Mouse (Mus musculus): ENCODE data around the gene Ankrd13a. TPM values are rescaled to one million over a fixed set of nuclear protein-coding genes. Genes with fewer than 3 reads are reported as not detected.
A peak's percentile ranks its signal among the peaks of the same experiment; 100 is the strongest.

Ankrd13a gene
- total and polyA plus RNA-seq, 3 experiments = 110 to 184 (median 180) TPM

DNA sequence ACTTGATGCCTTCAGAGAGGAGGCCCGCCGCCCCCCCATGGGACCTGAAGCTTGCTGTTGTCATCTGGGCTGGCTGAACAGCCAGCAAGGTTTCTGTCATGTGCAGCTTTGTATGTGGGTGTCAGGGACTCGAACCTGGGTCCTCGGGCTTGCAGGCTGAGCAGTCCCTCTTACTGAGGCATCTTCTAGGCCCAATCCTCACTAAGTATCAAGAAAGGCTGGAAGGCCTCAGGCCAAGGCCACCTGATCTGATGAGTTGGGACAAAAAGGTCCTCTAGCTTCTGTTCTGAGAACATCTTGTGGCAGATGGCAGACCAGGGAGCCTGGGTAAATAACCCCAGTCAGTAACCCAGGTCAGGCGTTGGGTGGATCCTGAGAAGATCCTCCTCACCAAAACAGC, 35.3 kb downstream of the Ankrd13a start:
- Histone ChIP-seq H3K36me3 (ENCODE audit: control insufficient read depth in 1 of 2, insufficient read depth in 2 of 2, low read length in 2 of 2) (peaks cover 0 to 2% of the 10 kb centered on the region in 2 experiments; a peak in 2 of 4 replicates), H3K79me2 (ENCODE audit: control insufficient read depth, insufficient read depth, low read length, poor library complexity) (peaks cover 13% of the 10 kb centered on the region), H3K9me3 (replicated peaks; ENCODE audit: insufficient read depth, low read length) (no peaks in the 10 kb centered on the region), H3K9ac (ENCODE audit: control insufficient read depth, low read depth, low read length, poor library complexity, severe bottlenecking) (no peak overlapping the region), H3K27ac (ENCODE audit: control insufficient read depth, low read depth, low read length) (no peak overlapping the region), H3K4me1 (ENCODE audit: control insufficient read depth in 1 of 2, insufficient read depth in 2 of 2, low read length in 2 of 2) (peaks cover 0 to 5% of the 10 kb centered on the region in 2 experiments; a peak in 1 of 4 replicates), H3K27me3 (ENCODE audit: control insufficient read depth in 1 of 2, insufficient read depth in 2 of 2, low read length in 2 of 2) (no peaks in the 10 kb centered on the region), H3K4me3 (ENCODE audit: control insufficient read depth in 1 of 2, insufficient read depth in 1 of 2, low read depth in 2 of 2, low read length in 2 of 2) (no peak overlapping the region)
- TF ChIP-seq ELF1 (IDR thresholded peaks at IDR 0.05; ENCODE audit: low read depth, low read length) (no peak), ZKSCAN1 (IDR thresholded peaks at IDR 0.05; ENCODE audit: low read depth, low read length) (no peak), POLR2AphosphoS5 (IDR thresholded peaks at IDR 0.05; ENCODE audit: borderline replicate concordance, low read depth, low read length) (no peak), TCF12 (IDR thresholded peaks at IDR 0.05; ENCODE audit: low read depth, low read length) (no peak), NRF1 (IDR thresholded peaks at IDR 0.05; ENCODE audit: insufficient read depth, low read depth, low read length, poor library complexity, severe bottlenecking) (no peak), RAD21 (IDR thresholded peaks at IDR 0.05; ENCODE audit: low read depth, low read length) (no peak), MYB (IDR thresholded peaks at IDR 0.05; ENCODE audit: low read depth, low read length) (no peak)
- DNase-seq (ENCODE audit: low read depth, low spot score) = no peak

GRCm38 (mm10) chr5:114813525-114814181, 39.2 kb downstream of the Ankrd13a start:
- no peak for TF ChIP-seq NRF1 (IDR thresholded peaks at IDR 0.05; ENCODE audit: insufficient read depth, low read depth, low read length, poor library complexity, severe bottlenecking)
- TF ChIP-seq UBTF (IDR thresholded peaks at IDR 0.05; ENCODE audit: borderline replicate concordance, insufficient read depth, low read depth, low read length) = no peak
- TF ChIP-seq CTCF (IDR thresholded peaks at IDR 0.05 in 2 of 3, conservative IDR thresholded peaks at IDR 0.05 in 1 of 3; ENCODE audit: control insufficient read depth in 1 of 3, insufficient read depth in 1 of 3, low read depth in 2 of 3, low read length in 3 of 3, poor library complexity in 1 of 3, severe bottlenecking in 1 of 3) = no peak
- peak; percentile 79 for TF ChIP-seq MYC (IDR thresholded peaks at IDR 0.05; ENCODE audit: low read depth, low read length)
- TF ChIP-seq MAZ (IDR thresholded peaks at IDR 0.05; ENCODE audit: low read depth, low read length) = no peak
- TF ChIP-seq EP300 (IDR thresholded peaks at IDR 0.05; ENCODE audit: low read depth in 1 of 2, low read length in 2 of 2) = no peak
- TF ChIP-seq POLR2A (IDR thresholded peaks at IDR 0.05; ENCODE audit: control insufficient read depth in 1 of 2, insufficient read depth in 1 of 2, low read depth in 1 of 2, low read length in 2 of 2, poor library complexity in 1 of 2) = peak; percentile 62 to 80; a peak in 3 of 4 replicates
- TF ChIP-seq ZNF384 (IDR thresholded peaks at IDR 0.05; ENCODE audit: low read depth, low read length) = no peak
- TF ChIP-seq MAFK (IDR thresholded peaks at IDR 0.05; ENCODE audit: borderline replicate concordance, low read depth, low read length) = no peak
- no peak for TF ChIP-seq ETS1 (IDR thresholded peaks at IDR 0.05; ENCODE audit: low read depth, low read length)
- TF ChIP-seq HCFC1 (IDR thresholded peaks at IDR 0.05; ENCODE audit: low read depth, low read length) = peak; percentile 64
- TF ChIP-seq MAX (IDR thresholded peaks at IDR 0.05; ENCODE audit: low read length) = no peak
- no peak for TF ChIP-seq POLR2AphosphoS5 (IDR thresholded peaks at IDR 0.05; ENCODE audit: borderline replicate concordance, low read depth, low read length)
- 0 out of 2 replicates have a peak, but pooled peaks have one; percentile 15 for TF ChIP-seq TBP (IDR thresholded peaks at IDR 0.05; ENCODE audit: low read depth, low read length)
- TF ChIP-seq USF1 (IDR thresholded peaks at IDR 0.05; ENCODE audit: low read depth, low read length) = no peak
- 0 out of 2 replicates have a peak, but pooled peaks have one; percentile 9 for TF ChIP-seq SIN3A (IDR thresholded peaks at IDR 0.05; ENCODE audit: low read length)
- no peak for TF ChIP-seq CHD1 (IDR thresholded peaks at IDR 0.05; ENCODE audit: low read depth, low read length)
- no peak for TF ChIP-seq MEF2A (IDR thresholded peaks at IDR 0.05; ENCODE audit: extremely low read depth, insufficient replicate concordance, low read depth, low read length, poor library complexity, severe bottlenecking)
- peak; percentile 74 for TF ChIP-seq NELFE (IDR thresholded peaks at IDR 0.05; ENCODE audit: low read depth, low read length)
- peak; percentile 86 for TF ChIP-seq ELF1 (IDR thresholded peaks at IDR 0.05; ENCODE audit: low read depth, low read length)
- no peak for TF ChIP-seq KAT2A (conservative IDR thresholded peaks at IDR 0.05; ENCODE audit: low read depth, low read length)
- H3K4me1 ChIP-seq (ENCODE audit: control insufficient read depth in 1 of 2, insufficient read depth in 2 of 2, low read length in 2 of 2) = peaks cover 0 to 5% of the 10 kb centered on the region in 2 experiments; a peak in 1 of 4 replicates
- H3K36me3 ChIP-seq (ENCODE audit: control insufficient read depth in 1 of 2, insufficient read depth in 2 of 2, low read length in 2 of 2) = no peaks in the 10 kb centered on the region; a peak in 1 of 4 replicates
- H3K9me3 ChIP-seq (replicated peaks; ENCODE audit: insufficient read depth, low read length) = no peaks in the 10 kb centered on the region
- peak overlapping the region; percentile 70 to 82 for H3K4me3 ChIP-seq (ENCODE audit: control insufficient read depth in 1 of 2, insufficient read depth in 1 of 2, low read depth in 2 of 2, low read length in 2 of 2)
- no peaks in the 10 kb centered on the region for H3K27me3 ChIP-seq (ENCODE audit: control insufficient read depth in 1 of 2, insufficient read depth in 2 of 2, low read length in 2 of 2)
- DNase-seq (ENCODE audit: low read depth, low spot score) = peak; percentile 87
- H3K9ac ChIP-seq (ENCODE audit: control insufficient read depth, low read depth, low read length, poor library complexity, severe bottlenecking) = peak overlapping the region; percentile 71
- H3K79me2 ChIP-seq (ENCODE audit: control insufficient read depth, insufficient read depth, low read length, poor library complexity) = peaks cover 13% of the 10 kb centered on the region
- H3K27ac ChIP-seq (ENCODE audit: control insufficient read depth, low read depth, low read length) = peak overlapping the region; percentile 59

Measured in MEL (cell line).